Mouse (Mus musculus): ENCODE results near the gene Tln2. TPM values are rescaled to one million over a fixed set of nuclear protein-coding genes. Genes with fewer than 3 reads are reported as not detected.

Gene Tln2
- total RNA-seq, 2 experiments from 2014 or later = 111 to 132 TPM

GRCm38 (mm10) chr9:67546650-67547049, 12.9 kb downstream of the Tln2 start:
- no peak for DNase-seq

- DNase-seq = no peak
Observed at GRCm38 (mm10) chr9:67545794-67546193, 13.7 kb downstream of the Tln2 start.

GRCm38 (mm10) chr9:67544783-67545182, 14.7 kb downstream of the Tln2 start:
- DNase-seq = no peak

GRCm38 (mm10) chr9:67541948-67542347, 17.6 kb downstream of the Tln2 start:
- DNase-seq = no peak

- no peak for DNase-seq
Observed at GRCm38 (mm10) chr9:67539776-67540706, 19.5 kb downstream of the Tln2 start.

GRCm38 (mm10) chr9:67534420-67534819, 25.1 kb downstream of the Tln2 start:
- DNase-seq = no peak

- DNase-seq = no peak
Observed at GRCm38 (mm10) chr9:67533260-67533659, 26.2 kb downstream of the Tln2 start.

GRCm38 (mm10) chr9:67532631-67533030, 26.9 kb downstream of the Tln2 start:
- DNase-seq = no peak

- DNase-seq = no peak
Observed at GRCm38 (mm10) chr9:67529600-67529999, 29.9 kb downstream of the Tln2 start.

GRCm38 (mm10) chr9:67527726-67528125, 31.8 kb downstream of the Tln2 start:
- DNase-seq = no peak

GRCm38 (mm10) chr9:67521736-67522135, 37.8 kb downstream of the Tln2 start:
- no peak for DNase-seq

GRCm38 (mm10) chr9:67509510-67509909, 50.0 kb downstream of the Tln2 start:
- DNase-seq = no peak

GRCm38 (mm10) chr9:67504669-67505260, 54.7 kb downstream of the Tln2 start:
- DNase-seq = no peak

GRCm38 (mm10) chr9:67501801-67502200, 57.7 kb downstream of the Tln2 start:
- no peak for DNase-seq

GRCm38 (mm10) chr9:67496368-67496767, 63.1 kb downstream of the Tln2 start:
- no peak for DNase-seq

- no peak for DNase-seq
Observed at GRCm38 (mm10) chr9:67495350-67495749, 64.2 kb downstream of the Tln2 start.

- DNase-seq = no peak
Observed at GRCm38 (mm10) chr9:67493876-67494552, 65.5 kb downstream of the Tln2 start.

- no peak for DNase-seq
Observed at GRCm38 (mm10) chr9:67489370-67489769, 70.1 kb downstream of the Tln2 start.

- no peak for DNase-seq
Observed at GRCm38 (mm10) chr9:67486621-67487020, 72.9 kb downstream of the Tln2 start.

- no peak for DNase-seq
Observed at GRCm38 (mm10) chr9:67485169-67486072, 74.1 kb downstream of the Tln2 start.

GRCm38 (mm10) chr9:67482277-67482676, 77.2 kb downstream of the Tln2 start:
- no peak for DNase-seq

- no peak for DNase-seq
Observed at GRCm38 (mm10) chr9:67481851-67482250, 77.7 kb downstream of the Tln2 start.
